21 mouse cellular contexts compared by ENCODE assay signal in the genomic region with DNA sequence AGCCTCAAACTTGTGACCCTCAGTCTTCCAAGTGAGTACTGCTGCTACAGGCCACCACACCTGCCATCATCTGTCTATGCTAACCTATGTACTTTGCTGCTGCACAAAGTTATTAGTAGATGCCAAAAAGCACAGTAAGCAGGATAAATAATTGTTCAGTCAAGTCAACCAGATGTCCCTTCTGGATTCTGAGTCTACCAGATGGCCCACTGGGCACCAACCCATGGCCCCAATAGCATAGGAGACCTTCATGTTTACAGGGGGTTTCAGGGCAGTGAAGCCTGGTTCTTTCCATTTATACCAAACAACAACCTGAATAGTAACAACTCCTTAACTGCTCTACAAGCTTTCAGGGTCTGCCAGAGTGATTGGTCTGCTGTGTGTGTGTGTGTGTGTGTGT. TPM values are rescaled to one million over a fixed set of nuclear protein-coding genes. Genes with fewer than 3 reads are reported as not detected.
A peak's percentile ranks its signal among the peaks of the same experiment; 100 is the strongest.
DNase-seq lines count a peak whose midpoint lies in the region; TF ChIP-seq lines count a peak whose summit lies in the region.
"Had no signal": no experiment of that assay in that cellular context is flagged by ENCODE, and none has a peak within 500 bp of the region (broad histone marks: within the 10 kb centered on the region; RNA-seq: fewer than 3 reads in every experiment).

No protein-coding gene starts in this region.

- peaks cover 53% of the 10 kb centered on the region for H3K4me1 ChIP-seq in thymus, adult 2 months (replicated peaks; ENCODE audit: control insufficient read depth, insufficient read depth, low read length)

- H3K4me3 ChIP-seq in thymus, adult 2 months (ENCODE audit: control insufficient read depth, insufficient read depth, low read length): no peak overlapping the region

- no peaks in the 10 kb centered on the region; the same call in 1 of the 2 replicates for H3K36me3 ChIP-seq in thymus, adult 2 months (ENCODE audit: control insufficient read depth, insufficient read depth, low read length)

- TF ChIP-seq CTCF in thymus, adult 2 months (IDR thresholded peaks at IDR 0.05; ENCODE audit: borderline replicate concordance, control insufficient read depth, extremely low read depth, insufficient read depth, low read length, poor library complexity): no peak

- H3K27ac ChIP-seq in thymus, adult 2 months (ENCODE audit: control insufficient read depth, insufficient read depth, low read length): peak overlapping the region; percentile 7

- intact Hi-C loops in left cerebral cortex, postnatal 4 days (cut with DNase I): no loop called here

- peak; percentile 53 to 56 for DNase-seq in cerebellum, postnatal 10 days
- DNase-seq in cerebellum, postnatal 36 days: no peak
- peak; percentile 23 for DNase-seq in left cerebral cortex, postnatal 4 days
- DNase-seq in left cerebral cortex, adult 11 months (ENCODE audit: low spot score): no peak
- no peak for DNase-seq in thymus, adult 2 months
- no peak for DNase-seq in thymus, postnatal 10 days (ENCODE audit: low spot score in 2 of 2)
- DNase-seq in MN1 (ENCODE audit: low spot score): peak; percentile 62
- no peak for DNase-seq in kidney, postnatal 36 days
- DNase-seq: adrenal gland, adult 2 months; adrenal gland, adult 8-10 months; adrenal gland, postnatal 10 days; adrenal gland, postnatal 14 days; adrenal gland, postnatal 25 days; adrenal gland, postnatal 36 days; B cell, adult 2 months; cerebellum, adult 11 months; cerebellum, adult 11-12 months; cerebellum, adult 18-20 months had no signal

- no peaks in the 10 kb centered on the region for H3K27me3 ChIP-seq in thymus, adult 2 months (ENCODE audit: control insufficient read depth, insufficient read depth, low read length)
- H3K27me3 ChIP-seq: CH12.LX, Patski had no signal

- no peak for TF ChIP-seq POLR2A in thymus, adult 2 months (IDR thresholded peaks at IDR 0.05; ENCODE audit: control insufficient read depth, extremely low read depth, insufficient read depth, low read length, poor library complexity)

RNA-seq across cellular contexts. Expression of a gene that starts 39.0 kb away (rescaled TPM):
- total RNA-seq in left cerebral cortex, postnatal 4 days (2021): 1 to 10 TPM in 1 of 2 experiments, under 1 TPM in 1; 0.54 to 1.1 TPM
- 10.4 and 10.7 TPM in 2 replicates for polyA plus RNA-seq in thymus, adult 2 months (2012; rRNA removed)
- polyA plus RNA-seq: G1E had no signal

RNA-seq across cellular contexts. Expression of a gene that starts 52.0 kb away (rescaled TPM):
- 10 to 100 TPM; 23.0 to 25.0 TPM for total RNA-seq in left cerebral cortex, postnatal 4 days (2021)
- 10.3 and 11.1 TPM in 2 replicates for polyA plus RNA-seq in thymus, adult 2 months (2012; rRNA removed)

RNA-seq across cellular contexts. Expression of a gene that starts 55.3 kb away (rescaled TPM):
- 100 to 1,000 TPM; 191 to 204 TPM for total RNA-seq in left cerebral cortex, postnatal 4 days (2021)
- 946 and 968 TPM in 2 replicates for polyA plus RNA-seq in thymus, adult 2 months (2012; rRNA removed)

Comparison
In these comparisons a context has a peak if more than half of its experiments do, and no peak if none do; other contexts are left out.
1. DNase-seq: peak in cerebellum, postnatal 10 days (2 of 2), left cerebral cortex, postnatal 4 days (single experiment) and MN1 (single experiment); none in cerebellum, postnatal 36 days (0 of 2), left cerebral cortex, adult 11 months (single experiment), thymus, adult 2 months (single experiment), thymus, postnatal 10 days (0 of 2) and kidney, postnatal 36 days (0 of 2).